Mouse (Mus musculus): ENCODE measurements around the gene Ndufa3.
A peak's percentile ranks its signal among the peaks of the same experiment; 100 is the strongest.

Gene Ndufa3

DNA sequence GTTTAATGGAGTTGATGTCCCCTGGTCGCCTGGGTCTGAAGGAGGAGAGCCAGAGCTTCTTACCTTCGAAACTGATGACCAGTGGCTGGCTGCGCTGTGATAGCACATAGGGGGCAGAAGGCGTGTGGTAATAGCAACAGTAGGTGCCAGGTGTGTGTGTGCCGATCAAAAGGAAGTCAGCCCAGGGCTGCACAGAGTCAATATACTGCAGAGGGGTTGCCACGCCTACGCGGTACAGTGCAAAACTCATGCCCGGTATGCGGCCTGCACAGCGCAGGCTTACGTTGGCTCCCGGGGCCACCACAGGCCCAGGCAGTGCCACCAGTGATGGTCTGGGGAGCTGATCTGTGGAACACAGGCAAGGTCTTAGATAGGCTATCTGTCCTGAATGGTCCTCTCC lies 6.2 kb upstream of the Ndufa3 start:
- DNase-seq, result no peak

DNA sequence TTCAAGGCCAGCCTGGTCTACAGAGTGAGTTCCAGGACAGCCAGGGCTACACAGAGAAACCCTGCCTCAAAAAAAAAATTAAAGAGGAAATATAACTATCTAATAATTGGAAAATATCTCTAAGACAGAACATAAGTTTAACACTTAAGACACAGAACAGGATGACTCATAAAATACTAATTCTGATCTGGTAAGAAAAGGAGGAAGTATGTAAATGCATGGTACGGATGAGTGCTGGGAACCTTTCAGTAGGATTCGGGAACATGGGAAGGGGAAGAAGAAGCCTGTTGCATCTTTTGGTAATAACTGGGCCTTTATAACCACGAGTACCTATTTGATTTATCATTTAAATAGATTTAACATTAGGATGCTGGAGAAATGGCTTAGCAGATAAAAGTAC lies 3.2 kb upstream of the Ndufa3 start:
- no peak for DNase-seq

DNA sequence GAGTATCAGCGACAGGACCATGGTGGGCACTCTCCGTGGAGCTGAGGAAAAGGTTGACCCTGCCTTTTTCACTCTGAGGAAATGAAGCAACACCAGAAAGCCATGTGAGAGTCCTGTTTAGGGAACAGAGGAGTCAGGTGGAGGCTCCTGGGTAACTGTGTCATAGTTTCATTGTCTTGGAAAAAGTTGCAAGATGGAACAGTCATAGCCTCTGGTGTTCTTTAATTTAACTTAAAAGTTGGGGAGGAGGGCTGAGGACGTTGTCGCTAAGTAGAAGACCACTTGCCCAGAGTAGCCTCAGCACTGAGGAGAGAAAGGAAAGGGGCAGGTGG lies 1.1 kb upstream of the Ndufa3 start, which contains the start of gene Oscar:
Gene Oscar (minus strand): TSS at position 101 of the 332 bp plus-strand sequence.
- DNase-seq, result no peak

DNA sequence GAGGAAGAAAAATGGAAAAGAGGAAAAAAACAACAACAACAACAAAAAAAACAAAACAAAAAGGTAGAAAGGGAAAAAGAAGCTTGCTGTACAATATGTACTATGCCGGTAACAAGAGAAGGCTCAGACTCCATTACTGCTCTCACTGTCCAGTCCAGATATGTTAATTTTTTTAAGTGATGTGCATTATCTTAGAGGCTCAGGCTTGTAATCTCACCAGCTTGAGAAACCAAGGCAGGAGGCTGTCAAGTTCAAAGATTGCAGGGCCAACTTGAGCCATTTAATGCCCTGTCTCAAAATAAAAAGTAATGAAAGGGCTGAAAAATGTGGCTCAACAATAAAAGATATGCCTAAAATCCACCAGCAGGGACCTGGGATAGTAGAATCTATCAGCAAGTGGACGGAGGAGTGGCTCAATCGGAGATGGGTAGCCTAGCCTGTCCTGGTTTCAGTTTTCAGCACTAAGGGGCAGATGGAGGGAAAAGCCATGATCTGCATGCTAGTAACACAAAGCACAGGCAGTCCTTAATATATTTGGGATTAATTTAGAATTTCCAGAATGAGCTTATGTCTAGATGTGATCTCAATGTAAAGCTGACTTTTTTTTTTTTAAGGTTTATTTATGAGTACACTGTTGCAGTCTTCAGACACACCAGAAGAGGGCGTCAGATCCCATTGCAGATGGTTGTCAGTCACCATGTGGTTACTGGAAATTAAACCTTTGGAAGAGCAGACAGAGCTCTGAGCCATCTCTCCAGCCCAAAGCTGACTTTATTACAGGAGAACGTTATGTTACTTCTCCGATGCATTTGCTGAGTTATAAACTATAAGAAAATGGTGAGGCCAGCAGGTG lies 558 bp upstream of the Ndufa3 start:
- DNase-seq, result no peak

DNA sequence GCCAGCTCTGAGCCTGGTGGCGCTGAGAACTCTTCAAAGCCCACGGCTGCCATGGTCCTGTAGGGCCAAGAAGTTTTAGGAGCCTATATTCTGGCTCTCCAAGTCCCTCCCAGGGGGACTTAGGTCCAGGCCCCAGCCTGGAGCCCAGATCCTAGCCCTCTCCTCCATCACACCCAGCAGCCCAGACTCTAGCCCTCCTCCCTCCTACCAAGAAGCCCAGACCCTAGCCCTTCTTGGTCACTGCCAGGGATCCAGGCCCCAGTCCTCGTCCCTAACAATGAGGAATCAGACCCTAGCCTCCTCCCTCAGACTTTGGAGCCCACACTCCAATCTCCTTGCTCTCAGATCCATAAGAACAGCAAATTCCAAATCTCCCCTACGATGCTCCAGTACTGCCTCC lies 11.9 kb downstream of the Ndufa3 start:
- DNase-seq, result no peak

DNA sequence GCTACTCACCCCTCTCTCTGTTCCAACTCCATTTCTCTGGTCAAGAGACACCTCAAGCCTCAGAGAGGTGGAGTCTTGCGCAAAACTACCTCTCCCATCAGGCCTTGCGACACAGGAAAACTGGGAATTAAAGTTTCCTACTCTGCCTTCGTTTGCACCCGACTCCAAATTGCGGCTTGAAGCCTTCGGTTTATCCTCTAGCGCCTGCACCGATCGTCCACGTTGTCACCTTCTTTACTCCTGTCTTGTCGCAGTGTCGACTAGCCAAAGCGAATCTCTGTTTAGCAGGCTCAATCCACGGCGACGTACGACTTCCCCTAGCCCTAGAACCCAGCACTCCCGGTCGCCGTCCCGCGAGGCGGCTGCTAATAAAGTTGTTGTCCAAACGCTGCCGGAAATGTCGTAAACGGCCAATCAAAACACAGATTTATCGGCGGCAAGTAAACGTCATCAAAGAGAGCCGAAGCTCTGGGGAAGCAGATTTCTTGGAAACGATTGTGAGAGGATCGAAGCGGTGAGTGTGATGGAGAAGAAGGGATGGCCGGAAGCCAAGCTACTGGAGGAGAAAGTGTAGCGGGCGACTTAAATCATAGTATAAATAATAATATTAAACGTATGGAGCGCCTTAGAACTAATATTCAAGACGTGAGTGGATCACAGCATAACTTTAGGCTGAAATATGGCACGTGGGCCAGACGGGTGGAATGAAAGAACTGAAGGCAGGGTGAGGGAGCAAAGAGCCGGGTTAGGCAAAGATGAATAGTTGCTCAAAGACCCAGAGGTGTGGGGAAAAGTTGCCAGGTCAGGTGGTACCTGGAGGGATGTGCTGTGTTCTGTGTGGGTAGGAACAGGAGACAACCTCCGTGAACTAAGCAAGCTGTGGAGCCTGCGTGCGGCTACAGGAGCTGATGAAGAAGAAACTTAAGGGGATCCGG lies 12.6 kb downstream of the Ndufa3 start, which contains the start of the genes Tfpt and Prpf31:
Gene Tfpt (minus strand): TSS at position 387 of the 935 bp plus-strand sequence.
Gene Prpf31 (plus strand): TSS at position 443 of the 935 bp plus-strand sequence.
- peak; percentile 97 for DNase-seq

DNA sequence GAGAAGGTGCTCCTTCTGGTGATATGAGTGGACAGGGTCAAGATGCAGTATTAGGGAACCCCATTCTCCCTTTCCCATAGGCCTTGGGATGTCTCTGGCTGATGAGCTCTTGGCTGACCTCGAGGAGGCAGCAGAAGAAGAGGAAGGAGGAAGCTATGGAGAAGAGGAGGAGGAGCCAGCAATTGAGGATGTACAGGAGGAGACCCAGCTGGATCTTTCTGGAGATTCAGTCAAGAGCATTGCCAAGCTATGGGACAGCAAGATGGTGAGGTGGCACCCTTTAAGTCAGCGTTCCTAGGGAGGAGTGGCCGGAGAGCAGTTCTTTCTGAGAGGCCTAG lies 13.3 kb downstream of the Ndufa3 start:
- DNase-seq, result no peak

DNA sequence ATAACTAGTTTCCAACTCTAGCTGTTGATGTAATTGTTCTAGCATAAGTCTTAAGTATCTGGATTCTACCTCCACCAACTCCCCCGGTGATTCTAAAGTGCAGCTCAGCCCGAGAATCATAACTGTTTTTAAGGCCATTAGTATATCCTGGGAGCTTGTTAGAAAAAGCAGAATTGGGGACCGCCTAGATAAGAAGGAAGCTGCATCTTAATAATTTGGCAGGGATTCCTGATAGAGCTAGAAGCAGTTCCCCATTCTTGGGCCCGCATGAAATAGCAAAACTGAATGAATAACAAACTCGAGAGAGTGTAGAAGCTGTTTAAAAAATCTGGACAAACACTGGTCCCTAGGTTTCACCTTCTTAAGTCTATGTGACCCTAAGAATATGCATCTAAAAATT lies 26.2 kb downstream of the Ndufa3 start:
- DNase-seq, result no peak

DNA sequence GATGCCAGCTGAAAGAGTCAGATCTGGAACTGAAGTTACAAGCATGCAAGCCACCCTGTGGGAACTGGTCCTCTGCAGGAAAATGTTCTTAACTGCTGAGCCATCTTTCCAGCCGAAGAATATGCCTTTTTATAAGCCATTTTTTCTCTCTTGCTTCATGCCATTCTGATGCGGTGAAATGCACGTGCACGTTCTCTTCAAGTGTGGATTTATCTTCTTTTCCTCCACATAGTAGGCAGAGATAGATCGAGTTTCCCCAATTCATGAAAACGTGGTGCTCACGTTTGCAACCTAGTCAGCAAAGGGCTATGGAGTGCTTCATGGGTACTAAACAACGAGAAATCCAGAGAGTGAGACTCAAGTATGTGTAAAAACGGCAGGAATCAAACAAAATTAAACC lies 26.7 kb downstream of the Ndufa3 start:
- no peak for DNase-seq

DNA sequence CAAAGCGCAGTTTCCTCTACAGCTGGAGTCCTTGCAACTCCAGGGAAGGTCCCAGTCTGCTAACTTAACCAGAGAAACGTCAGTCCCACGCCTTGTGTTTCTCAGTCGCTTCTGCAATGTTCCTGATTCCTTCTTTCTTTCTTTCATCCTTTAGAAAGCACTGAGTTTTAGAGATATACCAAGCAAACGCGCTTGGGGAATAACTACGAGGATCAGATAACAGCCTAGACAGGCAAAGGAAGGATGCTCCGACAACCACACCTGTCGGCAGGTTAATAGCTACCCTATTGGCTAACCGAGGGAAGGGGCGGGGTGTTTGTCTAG lies 27.1 kb downstream of the Ndufa3 start:
- no peak for DNase-seq

DNA sequence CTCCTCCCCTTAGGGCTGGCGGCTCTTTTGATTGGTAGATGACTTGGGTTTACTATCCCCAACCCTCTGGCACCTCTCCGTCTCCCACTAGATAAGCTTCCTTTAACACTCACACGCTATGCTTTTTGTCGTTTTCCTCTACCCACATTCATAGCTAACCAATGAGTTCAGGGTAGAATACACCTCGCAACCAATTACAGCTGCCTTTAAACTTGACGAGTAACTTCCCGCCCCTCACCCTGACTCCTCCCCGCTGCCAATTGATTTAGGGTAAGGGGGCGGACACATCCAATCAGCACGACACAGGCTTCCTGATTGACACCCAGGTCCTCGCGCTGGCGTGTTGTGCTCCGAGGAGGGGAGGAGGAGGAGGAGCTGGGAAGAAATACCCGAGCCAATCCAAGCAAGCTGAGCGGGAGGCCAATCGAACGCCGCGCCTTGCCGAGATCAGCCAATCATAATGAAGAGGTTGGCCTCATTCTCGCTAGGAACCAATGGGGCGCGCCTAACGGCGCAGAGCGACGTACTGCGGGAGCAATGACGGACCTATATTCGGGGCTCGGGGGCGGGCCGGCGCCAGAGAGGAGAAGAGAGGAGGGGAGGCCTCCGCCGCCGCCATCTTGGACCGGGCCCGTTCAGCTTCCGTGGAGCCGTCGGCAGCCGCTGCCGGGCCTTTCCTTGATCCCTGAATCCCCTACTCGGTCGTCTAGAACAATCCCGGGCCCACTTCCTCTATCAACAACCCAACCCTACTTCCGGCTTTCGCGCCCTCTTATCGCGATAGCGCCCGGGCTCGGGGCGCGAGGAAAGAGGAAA lies 27.7 kb downstream of the Ndufa3 start, which contains the start of gene Cnot3:
Gene Cnot3 (plus strand): TSS at position 597 of the 816 bp plus-strand sequence.
- peak; percentile 99 for DNase-seq

DNA sequence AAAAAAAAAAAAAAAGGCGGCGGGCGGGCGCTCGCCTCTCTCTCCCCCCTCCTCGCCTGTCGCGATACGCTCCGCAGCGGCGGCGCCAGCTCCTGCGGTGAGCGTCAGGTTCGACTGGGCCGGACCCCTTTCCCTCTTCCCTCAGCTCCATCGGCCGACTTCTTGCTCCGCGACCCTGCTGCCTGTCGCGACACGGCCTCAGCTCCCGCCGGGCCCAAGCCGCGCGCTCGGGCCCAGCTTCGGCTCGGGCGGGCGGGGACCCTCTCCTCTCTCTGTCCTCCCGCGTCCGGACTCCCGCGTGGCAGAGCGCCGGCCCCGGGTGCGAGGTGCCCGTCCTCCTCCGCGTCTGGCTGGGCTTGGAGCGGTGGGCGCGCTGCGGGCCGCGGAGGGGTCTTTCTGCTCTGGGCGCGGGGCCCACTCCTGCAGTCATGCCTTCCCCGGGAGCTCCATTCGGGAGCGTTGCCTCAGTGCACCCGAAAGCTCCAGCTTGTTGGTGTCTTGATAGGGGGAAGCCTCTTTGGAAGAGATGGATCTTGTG lies 28.4 kb downstream of the Ndufa3 start:
- DNase-seq, result no peak

DNA sequence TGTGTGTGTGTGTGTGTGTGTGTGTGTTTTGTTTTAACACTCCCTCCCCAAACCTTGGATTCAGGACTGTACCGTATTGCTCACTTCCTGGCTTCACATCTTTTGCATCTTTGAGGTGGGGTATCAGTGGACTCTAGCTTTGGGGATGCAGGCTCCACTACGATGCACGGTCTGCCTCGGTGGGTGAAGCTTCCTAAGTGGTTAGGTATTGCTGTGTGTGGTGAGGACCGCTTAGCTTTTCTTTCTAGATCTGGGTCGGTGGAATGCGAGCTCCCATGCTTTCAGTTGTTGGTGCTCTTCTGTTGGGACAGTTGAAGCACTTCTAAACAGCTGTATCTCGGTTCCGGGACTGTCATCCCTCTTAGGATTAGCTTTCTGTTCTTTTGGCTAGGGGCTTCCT lies 29.0 kb downstream of the Ndufa3 start:
- no peak for DNase-seq

DNA sequence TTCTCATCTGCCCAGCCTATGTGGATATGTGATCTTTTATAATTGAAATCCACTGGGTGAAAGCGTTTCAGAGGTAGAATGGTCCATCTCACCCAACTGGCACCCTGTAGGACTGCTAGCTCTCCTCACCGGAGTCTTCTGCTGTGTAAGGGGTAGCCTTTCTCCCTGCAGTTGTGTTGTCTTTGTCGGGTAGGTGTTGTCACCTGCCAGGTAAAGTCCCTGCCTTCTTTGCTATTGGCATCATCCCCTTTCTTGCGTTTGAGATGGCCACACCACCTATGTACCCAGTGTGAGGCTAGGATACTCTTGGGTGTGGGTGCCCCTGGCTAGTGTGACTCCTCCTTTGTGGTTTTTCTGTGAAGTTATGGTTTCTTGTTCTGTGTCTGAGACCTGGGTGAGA lies 29.5 kb downstream of the Ndufa3 start:
- no peak for DNase-seq

DNA sequence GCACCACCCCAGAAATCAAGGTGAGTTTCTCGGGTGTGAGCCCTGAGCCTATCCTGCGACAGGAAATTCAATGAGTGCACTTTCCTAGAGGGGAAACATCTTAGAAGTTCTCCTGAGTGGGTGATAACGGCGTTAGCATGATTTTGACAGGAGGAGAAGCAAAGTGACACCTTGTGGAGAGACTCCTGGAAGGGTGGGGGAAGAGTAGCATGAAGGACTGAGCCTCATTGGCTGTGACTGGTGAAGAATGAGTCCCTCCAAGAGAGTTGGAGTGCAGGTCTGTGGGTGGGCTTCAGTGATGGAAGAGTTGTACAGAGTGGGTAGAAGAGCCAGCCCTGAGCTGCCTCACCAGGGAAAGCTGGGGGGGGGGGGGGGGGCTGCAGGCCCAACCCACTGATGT lies 39.8 kb downstream of the Ndufa3 start:
- no peak for DNase-seq

DNA sequence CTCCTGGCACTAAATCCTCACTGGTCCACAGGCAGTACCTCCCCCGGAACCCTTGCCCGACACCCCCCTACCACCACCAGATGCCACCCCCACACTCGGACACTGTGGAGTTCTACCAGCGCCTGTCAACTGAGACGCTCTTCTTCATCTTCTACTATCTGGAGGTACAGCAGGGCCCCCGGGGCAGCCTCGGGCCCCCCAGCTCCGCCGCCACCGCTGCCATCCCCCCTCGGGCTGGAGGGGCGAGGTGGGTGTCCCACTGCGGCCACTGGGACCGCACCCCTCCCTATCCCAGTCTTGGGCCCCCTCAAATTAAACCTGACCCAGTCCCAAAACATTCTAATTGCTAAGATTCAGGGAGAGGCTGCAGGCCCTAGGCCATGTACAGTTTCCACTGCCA lies 41.4 kb downstream of the Ndufa3 start:
- no peak for DNase-seq

DNA sequence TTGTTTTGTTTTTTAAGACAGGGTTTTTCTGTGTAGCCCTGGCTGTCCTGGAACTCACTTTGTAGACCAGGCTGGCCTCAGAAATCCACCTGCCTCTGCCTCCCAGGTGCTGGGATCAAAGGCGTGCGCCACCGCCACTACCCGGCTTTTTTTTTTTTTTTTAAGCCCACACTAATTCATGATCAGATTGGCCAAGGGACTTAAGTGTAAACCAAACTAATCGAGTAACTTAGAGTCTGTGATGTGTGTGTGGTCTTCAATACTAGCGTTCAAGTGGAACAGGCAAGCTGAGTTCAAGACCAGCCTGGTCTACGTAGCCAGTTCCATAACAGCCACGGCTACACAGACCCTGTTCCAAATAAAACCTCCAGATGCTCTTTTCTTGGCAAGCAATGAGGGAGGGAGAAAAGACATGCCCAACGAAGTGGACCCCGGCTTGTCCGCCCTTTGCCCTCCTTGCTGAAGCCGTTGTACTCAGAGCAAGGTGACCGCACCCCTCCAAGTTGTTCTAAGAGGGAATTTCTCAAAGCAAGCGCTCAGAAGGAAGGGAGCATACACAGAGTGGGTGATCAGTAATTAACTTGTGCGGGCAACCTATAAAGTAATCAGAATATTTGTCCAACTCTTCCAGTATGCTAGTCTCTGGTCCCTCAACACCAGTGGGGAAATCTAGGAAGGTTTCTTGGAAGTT lies 47.5 kb downstream of the Ndufa3 start:
- DNase-seq, result peak; percentile 17

DNA sequence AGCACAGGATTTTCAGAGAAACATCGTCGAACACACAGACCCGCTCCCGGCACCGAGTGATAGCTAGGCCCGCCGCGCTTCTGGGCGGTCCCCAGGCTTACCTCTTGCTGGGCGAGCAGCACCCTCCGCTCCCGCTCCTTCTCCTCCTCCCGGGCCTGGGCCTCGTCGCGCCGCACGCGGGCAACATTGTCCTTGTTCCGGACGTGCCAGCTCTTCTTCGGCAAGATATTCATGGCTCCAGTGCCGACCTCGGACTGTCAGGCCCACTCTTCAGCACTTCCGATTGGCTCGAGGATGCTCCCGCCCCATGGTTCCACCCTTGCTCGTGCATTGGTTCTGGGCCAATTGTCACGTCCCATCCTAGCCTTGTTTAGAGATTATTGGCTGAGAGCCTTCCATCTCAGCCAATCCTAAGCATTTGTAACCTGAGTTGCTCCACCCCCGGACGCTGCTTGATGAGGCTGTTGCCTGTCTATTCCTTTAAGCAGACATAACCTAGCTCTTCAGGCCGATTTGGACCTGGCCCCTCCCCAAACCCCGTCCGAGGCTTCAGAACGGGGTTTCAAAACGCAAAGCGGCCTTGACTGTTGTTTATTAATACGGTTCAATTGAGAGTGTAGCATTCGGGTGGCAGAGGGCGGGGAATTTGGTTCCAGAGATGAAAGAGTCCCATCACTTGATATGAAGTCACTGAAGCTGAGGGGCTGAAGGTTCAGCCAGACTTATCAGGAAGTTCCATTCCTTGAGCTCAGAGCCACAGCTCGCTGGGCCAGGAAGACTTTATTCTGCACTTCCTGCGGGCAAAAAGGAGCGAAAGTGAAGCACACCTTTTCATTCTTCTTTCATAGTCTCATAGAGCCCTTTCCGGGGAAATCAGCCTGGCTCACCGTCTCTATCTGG lies 48.3 kb downstream of the Ndufa3 start, which contains the start of gene Leng1:
Gene Leng1 (minus strand): TSS at position 626 of the 900 bp plus-strand sequence.
- DNase-seq, result peak; percentile 99

DNA sequence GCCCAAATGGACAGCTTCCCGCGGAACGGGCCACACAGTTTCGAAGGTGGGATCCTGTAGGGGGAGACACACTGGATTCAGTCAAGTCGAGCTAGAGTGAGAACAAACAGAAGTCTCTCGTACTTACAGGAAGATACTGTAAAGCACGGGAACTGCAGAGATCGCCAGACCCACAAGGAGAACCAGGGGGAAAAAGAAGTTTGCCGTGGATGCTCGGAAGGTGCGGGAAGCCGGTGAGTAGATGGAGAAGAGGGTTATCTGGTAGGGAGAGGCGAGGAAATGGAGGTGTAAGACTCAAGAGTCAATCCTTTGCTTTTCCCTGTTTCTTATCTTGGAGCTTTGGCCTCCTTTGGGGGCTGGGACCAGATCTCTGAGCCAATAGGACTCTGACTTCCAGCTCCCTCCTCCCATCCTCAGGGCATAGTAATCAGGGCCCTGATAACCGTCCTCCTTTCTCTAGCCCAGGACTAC lies 49.8 kb downstream of the Ndufa3 start:
- DNase-seq, result peak; percentile 28
